ENCODE assay signal across 12 mouse cellular contexts in genomic region chr10:96841956-96842355, GRCm38 (mm10).
"Had no signal": no experiment of that assay in that cellular context is flagged by ENCODE, and none has a peak within 500 bp of the region (broad histone marks: within the 10 kb centered on the region; RNA-seq: fewer than 3 reads in every experiment).

No protein-coding gene starts in this region.

- DNase-seq: kidney, adult 9 months; kidney, postnatal 14 days; kidney, postnatal 4 days; liver, embryonic 13.5 days; lung, adult 2 months; lung, postnatal 14 days; lung, postnatal 4 days; midbrain, embryonic 14.5 days; right cerebral cortex, adult 18-20 months; right cerebral cortex, postnatal 14 days; spleen, adult 18-20 months; thymus, postnatal 25 days had no signal
